11 mouse cellular contexts compared by ENCODE assay signal in genomic region chr2:34777237-34777868, GRCm38 (mm10). TPM values are rescaled to one million over a fixed set of nuclear protein-coding genes. Genes with fewer than 3 reads are reported as not detected.
A peak's percentile ranks its signal among the peaks of the same experiment; 100 is the strongest.
DNase-seq lines count a peak whose midpoint lies in the region; ATAC-seq lines count a peak whose summit lies in the region.
"Had no signal": no experiment of that assay in that cellular context is flagged by ENCODE, and none has a peak within 500 bp of the region (broad histone marks: within the 10 kb centered on the region; RNA-seq: fewer than 3 reads in every experiment).

No protein-coding gene starts in this region.

- no peak for DNase-seq in forebrain, embryonic 10.5 days (ENCODE audit: extremely low spot score, low spot score)
- no peak for DNase-seq in forebrain, embryonic 11.5 days (ENCODE audit: low spot score)
- DNase-seq in kidney, adult 8-10 months, result no peak
- DNase-seq in thymus, postnatal 4 days, result no peak
- no peak for DNase-seq in Muller cell, postnatal 12 days (ENCODE audit: inconsistent ontology term)
- DNase-seq: cerebellum, postnatal 10 days; kidney, adult 9 months had no signal

- WGBS in forebrain, embryonic 10.5 days, result 78% methylated on average over 1 of the region's 1 CpGs
- 68% methylated on average over 1 of the region's 1 CpGs for WGBS in forebrain, embryonic 11.5 days
- WGBS in kidney, embryonic 16.5 days, result 74% methylated on average over 1 of the region's 1 CpGs
- 49% methylated on average over 1 of the region's 1 CpGs for WGBS in limb, embryonic 13.5 days
- WGBS in neural tube, embryonic 13.5 days, result 70% methylated on average over 1 of the region's 1 CpGs

- H3K27me3 ChIP-seq in forebrain, embryonic 10.5 days (ENCODE audit: poor library complexity, severe bottlenecking), result no peaks in the 10 kb centered on the region
- no peaks in the 10 kb centered on the region for H3K27me3 ChIP-seq in forebrain, embryonic 11.5 days (ENCODE audit: control insufficient read depth, insufficient read depth, low read length)
- no peaks in the 10 kb centered on the region for H3K27me3 ChIP-seq in kidney, embryonic 16.5 days (ENCODE audit: insufficient read depth, low read length)
- no peaks in the 10 kb centered on the region for H3K27me3 ChIP-seq in limb, embryonic 13.5 days
- no peaks in the 10 kb centered on the region for H3K27me3 ChIP-seq in neural tube, embryonic 13.5 days
- H3K27me3 ChIP-seq: Patski had no signal

- no peak overlapping the region for H3K4me2 ChIP-seq in forebrain, embryonic 11.5 days (ENCODE audit: low read depth, low read length, severe bottlenecking)
- peak overlapping the region; percentile 36 for H3K4me2 ChIP-seq in kidney, embryonic 16.5 days (replicated peaks; ENCODE audit: low read depth, low read length)
- H3K4me2 ChIP-seq in limb, embryonic 13.5 days (replicated peaks), result peak overlapping the region; percentile 71
- peak overlapping the region; percentile 83 for H3K4me2 ChIP-seq in neural tube, embryonic 13.5 days

- H3K27ac ChIP-seq in forebrain, embryonic 10.5 days, result no peak overlapping the region
- no peak overlapping the region for H3K27ac ChIP-seq in forebrain, embryonic 11.5 days (ENCODE audit: low read depth, low read length)
- no peak overlapping the region for H3K27ac ChIP-seq in kidney, embryonic 16.5 days (ENCODE audit: low read length)
- no peak overlapping the region for H3K27ac ChIP-seq in limb, embryonic 13.5 days
- H3K27ac ChIP-seq in neural tube, embryonic 13.5 days (replicated peaks), result no peak overlapping the region

- H3K9ac ChIP-seq in forebrain, embryonic 11.5 days (ENCODE audit: low read length), result no peak overlapping the region
- H3K9ac ChIP-seq in kidney, embryonic 16.5 days (replicated peaks; ENCODE audit: low read length), result no peak overlapping the region
- no peak overlapping the region for H3K9ac ChIP-seq in limb, embryonic 13.5 days
- H3K9ac ChIP-seq in neural tube, embryonic 13.5 days, result no peak overlapping the region

- no peak for ATAC-seq in forebrain, embryonic 11.5 days (replicated peaks; ENCODE audit: low FRiP score)
- ATAC-seq in kidney, embryonic 16.5 days (ENCODE audit: low FRiP score, low TSS enrichment), result no peak
- no peak for ATAC-seq in limb, embryonic 13.5 days (ENCODE audit: low FRiP score, low read depth)
- ATAC-seq in neural tube, embryonic 13.5 days (ENCODE audit: low read depth), result no peak
- ATAC-seq: Patski had no signal

- H3K9me3 ChIP-seq in forebrain, embryonic 10.5 days, result no peaks in the 10 kb centered on the region
- H3K9me3 ChIP-seq in forebrain, embryonic 11.5 days (ENCODE audit: control insufficient read depth, low read length), result no peaks in the 10 kb centered on the region
- no peaks in the 10 kb centered on the region for H3K9me3 ChIP-seq in kidney, embryonic 16.5 days (ENCODE audit: low read length)
- no peaks in the 10 kb centered on the region for H3K9me3 ChIP-seq in limb, embryonic 13.5 days
- no peaks in the 10 kb centered on the region for H3K9me3 ChIP-seq in neural tube, embryonic 13.5 days

- H3K4me1 ChIP-seq in forebrain, embryonic 10.5 days, result peaks cover 49% of the 10 kb centered on the region
- H3K4me1 ChIP-seq in forebrain, embryonic 11.5 days (replicated peaks; ENCODE audit: control insufficient read depth, insufficient read depth, low read length), result peaks cover 19% of the 10 kb centered on the region; the same call in 1 of the 2 replicates
- peaks cover 47% of the 10 kb centered on the region for H3K4me1 ChIP-seq in kidney, embryonic 16.5 days (ENCODE audit: insufficient read depth, low read length)
- peaks cover 43% of the 10 kb centered on the region for H3K4me1 ChIP-seq in limb, embryonic 13.5 days
- peaks cover 59% of the 10 kb centered on the region for H3K4me1 ChIP-seq in neural tube, embryonic 13.5 days (replicated peaks)

- peaks cover 97% of the 10 kb centered on the region for H3K36me3 ChIP-seq in forebrain, embryonic 10.5 days (replicated peaks)
- H3K36me3 ChIP-seq in forebrain, embryonic 11.5 days (ENCODE audit: control insufficient read depth, insufficient read depth, low read length), result peaks cover 30% of the 10 kb centered on the region
- H3K36me3 ChIP-seq in kidney, embryonic 16.5 days (ENCODE audit: insufficient read depth, low read length), result peaks cover 80% of the 10 kb centered on the region
- peaks cover 88% of the 10 kb centered on the region for H3K36me3 ChIP-seq in limb, embryonic 13.5 days
- peaks cover 85% of the 10 kb centered on the region for H3K36me3 ChIP-seq in neural tube, embryonic 13.5 days

- H3K4me3 ChIP-seq in forebrain, embryonic 10.5 days, result 0 out of 2 replicates have a peak overlapping the region, but pooled peaks have one; percentile 75
- H3K4me3 ChIP-seq in forebrain, embryonic 11.5 days (ENCODE audit: low read depth, low read length), result no peak overlapping the region
- H3K4me3 ChIP-seq in kidney, embryonic 16.5 days (ENCODE audit: low read length), result peak overlapping the region; percentile 2; the same call in 1 of the 2 replicates
- peak overlapping the region; percentile 15; the same call in 1 of the 2 replicates for H3K4me3 ChIP-seq in limb, embryonic 13.5 days
- H3K4me3 ChIP-seq in neural tube, embryonic 13.5 days, result peak overlapping the region; percentile 22; the same call in 1 of the 2 replicates

RNA-seq across cellular contexts. Expression of gene Hspa5, which starts 5.6 kb away (rescaled TPM):
- polyA plus RNA-seq in forebrain, embryonic 10.5 days (2016; fragmentation: Nextera tagmentation; extraction: Ambion mirVana), result 821 and 974 TPM in 2 replicates
- 731 and 789 TPM in 2 replicates for polyA plus RNA-seq in forebrain, embryonic 11.5 days (2014; fragmentation: Nextera tagmentation; extraction: Ambion mirVana)
- 983 and 1,090 TPM in 2 replicates for polyA plus RNA-seq in kidney, embryonic 16.5 days (2015; fragmentation: Nextera tagmentation; extraction: Ambion mirVana)
- 842 and 937 TPM in 2 replicates for polyA plus RNA-seq in limb, embryonic 13.5 days (2015; fragmentation: Nextera tagmentation; extraction: Ambion mirVana)
- polyA plus RNA-seq in neural tube, embryonic 13.5 days (2015; fragmentation: Nextera tagmentation; extraction: Ambion mirVana), result 505 and 686 TPM in 2 replicates

RNA-seq across cellular contexts. Expression of gene Gapvd1, which starts 22.3 kb away (rescaled TPM):
- 89.4 and 94.9 TPM in 2 replicates for polyA plus RNA-seq in forebrain, embryonic 10.5 days (2016; fragmentation: Nextera tagmentation; extraction: Ambion mirVana)
- polyA plus RNA-seq in forebrain, embryonic 11.5 days (2014; fragmentation: Nextera tagmentation; extraction: Ambion mirVana), result 103 and 106 TPM in 2 replicates
- polyA plus RNA-seq in kidney, embryonic 16.5 days (2015; fragmentation: Nextera tagmentation; extraction: Ambion mirVana), result 76.3 and 89.8 TPM in 2 replicates
- 89.7 and 97.3 TPM in 2 replicates for polyA plus RNA-seq in limb, embryonic 13.5 days (2015; fragmentation: Nextera tagmentation; extraction: Ambion mirVana)
- 119 and 120 TPM in 2 replicates for polyA plus RNA-seq in neural tube, embryonic 13.5 days (2015; fragmentation: Nextera tagmentation; extraction: Ambion mirVana)

RNA-seq across cellular contexts. Expression of gene Rabepk, which starts 22.4 kb away (rescaled TPM):
- polyA plus RNA-seq in forebrain, embryonic 10.5 days (2016; fragmentation: Nextera tagmentation; extraction: Ambion mirVana), result 40.2 and 47.0 TPM in 2 replicates
- polyA plus RNA-seq in forebrain, embryonic 11.5 days (2014; fragmentation: Nextera tagmentation; extraction: Ambion mirVana), result 29.9 and 33.7 TPM in 2 replicates
- polyA plus RNA-seq in kidney, embryonic 16.5 days (2015; fragmentation: Nextera tagmentation; extraction: Ambion mirVana), result 38.9 and 39.0 TPM in 2 replicates
- 37.8 and 41.4 TPM in 2 replicates for polyA plus RNA-seq in limb, embryonic 13.5 days (2015; fragmentation: Nextera tagmentation; extraction: Ambion mirVana)
- 25.7 and 27.1 TPM in 2 replicates for polyA plus RNA-seq in neural tube, embryonic 13.5 days (2015; fragmentation: Nextera tagmentation; extraction: Ambion mirVana)

RNA-seq across cellular contexts. Expression of gene Fbxw2, which starts 48.8 kb away (rescaled TPM):
- polyA plus RNA-seq in forebrain, embryonic 10.5 days (2016; fragmentation: Nextera tagmentation; extraction: Ambion mirVana), result 78.7 and 80.9 TPM in 2 replicates
- 81.2 and 82.4 TPM in 2 replicates for polyA plus RNA-seq in forebrain, embryonic 11.5 days (2014; fragmentation: Nextera tagmentation; extraction: Ambion mirVana)
- polyA plus RNA-seq in kidney, embryonic 16.5 days (2015; fragmentation: Nextera tagmentation; extraction: Ambion mirVana), result 81.7 and 82.0 TPM in 2 replicates
- 93.1 and 93.4 TPM in 2 replicates for polyA plus RNA-seq in limb, embryonic 13.5 days (2015; fragmentation: Nextera tagmentation; extraction: Ambion mirVana)
- 76.6 and 80.1 TPM in 2 replicates for polyA plus RNA-seq in neural tube, embryonic 13.5 days (2015; fragmentation: Nextera tagmentation; extraction: Ambion mirVana)

RNA-seq across cellular contexts. Expression of gene Gm34653, which starts 55.5 kb away (rescaled TPM):
- not detected in 2 replicates for polyA plus RNA-seq in forebrain, embryonic 10.5 days (2016; fragmentation: Nextera tagmentation; extraction: Ambion mirVana)
- polyA plus RNA-seq in forebrain, embryonic 11.5 days (2014; fragmentation: Nextera tagmentation; extraction: Ambion mirVana), result not detected in 2 replicates
- polyA plus RNA-seq in kidney, embryonic 16.5 days (2015; fragmentation: Nextera tagmentation; extraction: Ambion mirVana), result 0.10 TPM in 1 of 2 replicates, not detected in the other
- polyA plus RNA-seq in limb, embryonic 13.5 days (2015; fragmentation: Nextera tagmentation; extraction: Ambion mirVana), result 0.09 TPM in 1 of 2 replicates, not detected in the other
- polyA plus RNA-seq in neural tube, embryonic 13.5 days (2015; fragmentation: Nextera tagmentation; extraction: Ambion mirVana), result not detected in 2 replicates
